Mouse (Mus musculus) bone marrow macrophage, adult 2 months (primary cell): ENCODE results near the gene Zfand3.

Source experiments
- CTCF ChIP-seq: IDR thresholded peaks from 2 replicates; pipeline ENCODE4 v1.5.1; 2012; ENCODE audit warnings: low read depth, mild to moderate bottlenecking, low read length, moderate library complexity
- POLR2A ChIP-seq: IDR thresholded peaks from 2 replicates; pipeline ENCODE4 v1.6.1; 2012; ENCODE audit warnings: mild to moderate bottlenecking, low read depth, low read length, borderline replicate concordance

GRCm38 (mm10) chr17:30188031-30188981, 183.8 kb downstream of the Zfand3 start:
- TF ChIP-seq CTCF (no peak), POLR2A (no peak)
